Mouse (Mus musculus) ovary, postnatal 10 days (tissue): Measurements from ENCODE around the gene Lrrc18.

Experiments used
- DNase-seq: peaks from one replicate; pipeline ENCODE4 v3.0.0; 2022; ENCODE audit warnings: low spot score

The Lrrc18 gene

GRCm38 (mm10) chr14:33053441-33053840 is 62.3 kb downstream of the Lrrc18 start:
- DNase-seq, result no peak

- DNase-seq, result no peak
These were observed 67.9 kb downstream of the Lrrc18 start for GRCm38 (mm10) chr14:33058881-33059660.

GRCm38 (mm10) chr14:33062996-33063395 is 71.8 kb downstream of the Lrrc18 start:
- DNase-seq, result no peak
